Mouse (Mus musculus) retina, postnatal 7 days (tissue): ENCODE results near the gene Rps11.
"Not testable (repeated sequence)": the region's sequence is repeated elsewhere in the genome, so short reads cannot be mapped to it uniquely, and the experiment has no call there.

Experiments used
- DNase-seq: peaks from one replicate; pipeline ENCODE4 v3.0.0-alpha.2; 2012; ENCODE audit warnings: low read depth, low spot score

Rps11 gene

GRCm38 (mm10) chr7:45124224-45125143 lies at the start of gene Rps11:
Gene Rps11, minus strand, starts transcription at chr7:45124439.
- peak; percentile 100 for DNase-seq

- not testable (repeated sequence) for DNase-seq
These were observed 49.5 kb upstream of the Rps11 start for GRCm38 (mm10) chr7:45173772-45174171.

- DNase-seq, result no peak
These were observed 48.7 kb upstream of the Rps11 start for GRCm38 (mm10) chr7:45172974-45173373.

- no peak for DNase-seq
These were observed 45.3 kb upstream of the Rps11 start for GRCm38 (mm10) chr7:45169495-45169894.

GRCm38 (mm10) chr7:45168656-45169055 lies 44.4 kb upstream of the Rps11 start:
- DNase-seq, result no peak

DNA sequence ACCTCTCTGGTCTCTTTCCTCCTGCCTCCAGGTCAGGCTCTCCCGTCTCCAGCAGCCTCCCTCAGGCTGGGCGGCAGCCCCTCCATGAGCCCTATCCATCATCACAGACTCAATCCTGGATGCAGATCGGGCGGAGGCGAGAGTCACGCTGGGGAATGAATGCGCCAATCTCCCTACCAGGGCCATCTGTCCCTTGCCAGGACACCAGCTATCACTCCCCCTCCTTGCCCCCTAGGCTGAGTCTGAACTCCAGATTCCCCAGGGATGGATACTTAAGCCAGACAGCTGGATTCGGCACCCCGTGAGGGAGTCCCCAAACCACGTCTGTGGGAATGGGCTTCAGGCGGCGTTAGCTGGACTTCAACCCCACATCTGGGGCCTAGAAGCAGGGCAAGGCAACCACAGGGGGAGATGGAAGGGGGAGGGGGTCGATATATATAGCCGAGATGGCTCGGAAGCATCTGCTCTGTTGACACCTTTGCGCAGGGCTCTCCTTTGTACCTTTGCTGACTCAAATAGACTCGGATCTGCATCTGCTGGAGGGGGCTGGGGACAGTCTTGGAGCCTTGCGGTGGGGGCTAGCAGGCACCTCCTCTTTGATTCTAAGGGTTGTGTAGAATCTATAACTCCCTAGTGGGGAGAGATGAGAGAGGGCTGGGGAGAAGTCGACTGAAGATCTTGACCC lies 43.7 kb upstream of the Rps11 start:
- no peak for DNase-seq

DNA sequence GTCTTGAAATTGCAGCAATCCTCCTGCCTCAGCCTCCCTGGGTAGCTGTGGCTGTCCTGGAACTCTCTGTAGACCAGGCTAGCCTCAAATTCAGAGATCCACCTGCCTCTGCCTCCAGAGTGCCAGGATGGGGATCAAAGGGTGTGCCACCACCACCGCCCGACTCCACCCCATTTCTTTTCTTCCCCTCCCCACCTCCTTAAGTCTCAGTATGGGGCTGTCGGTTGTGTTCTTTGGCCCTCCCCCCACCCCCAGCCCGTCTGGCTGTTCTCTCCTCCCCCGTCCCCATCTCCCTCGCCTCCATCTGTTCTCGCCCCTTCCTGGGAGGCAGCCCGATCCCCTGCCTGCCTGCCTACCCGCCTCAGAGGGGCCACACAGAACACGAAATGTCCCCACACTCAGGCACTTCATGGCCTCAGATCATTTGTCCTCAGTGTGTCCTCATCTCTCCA lies 42.7 kb upstream of the Rps11 start:
- no peak for DNase-seq

DNA sequence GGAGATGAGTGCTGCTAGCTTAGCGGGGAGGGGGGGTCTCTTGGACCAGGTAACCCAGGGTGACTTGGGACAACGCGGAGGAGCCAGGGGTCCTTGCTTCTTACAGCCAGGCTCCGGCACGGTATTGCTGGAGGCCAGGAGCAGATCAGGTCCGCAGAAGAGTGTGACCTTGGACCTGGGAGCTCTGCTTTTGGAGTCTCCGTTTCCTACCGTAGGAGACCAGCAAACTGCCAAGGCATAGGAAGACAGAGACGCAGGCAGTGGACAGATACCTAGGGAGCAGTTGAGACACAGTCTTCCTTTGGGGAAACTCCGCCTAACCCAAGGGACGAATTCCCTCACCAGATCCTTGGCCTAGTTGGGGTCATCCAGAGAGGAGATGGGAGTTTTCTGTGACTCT lies 41.5 kb upstream of the Rps11 start:
- DNase-seq, result no peak

GRCm38 (mm10) chr7:45164833-45165232 lies 40.6 kb upstream of the Rps11 start:
- DNase-seq, result no peak

DNA sequence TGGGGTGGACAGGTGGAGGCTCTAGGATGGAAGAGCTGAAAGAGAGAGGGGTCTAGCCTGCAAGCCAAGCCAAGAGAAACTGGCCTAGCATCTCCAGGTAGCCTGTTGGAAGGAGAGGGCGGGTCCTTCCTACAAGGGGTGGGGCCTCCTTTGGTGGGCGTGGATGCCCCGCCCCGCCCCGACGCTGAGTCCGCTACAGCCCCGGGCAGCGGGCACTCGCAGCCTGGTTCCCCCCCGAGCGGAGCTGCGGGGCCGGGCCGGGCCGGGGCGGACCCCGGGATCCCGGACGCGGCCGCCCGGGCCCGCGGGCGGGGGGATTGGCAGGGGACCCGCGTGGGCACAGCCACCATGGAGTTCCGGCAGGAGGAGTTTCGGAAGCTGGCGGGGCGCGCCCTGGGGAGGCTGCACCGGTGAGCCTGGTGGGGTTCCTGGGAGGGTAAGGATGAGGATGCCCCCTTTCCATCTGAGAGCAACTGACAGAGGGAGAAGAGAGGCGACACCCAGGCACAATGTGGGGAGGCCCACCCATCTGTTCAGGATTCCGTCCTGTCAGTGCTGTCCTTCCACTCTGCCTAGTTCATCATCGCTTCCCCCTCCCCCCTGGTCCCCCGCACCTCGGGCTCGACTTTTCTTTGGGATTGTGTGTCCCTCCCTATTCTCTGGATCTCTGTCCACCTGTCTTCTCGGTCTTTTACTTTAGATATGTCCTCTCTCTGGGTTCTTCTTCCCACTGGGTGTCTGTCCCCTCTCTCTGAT lies 39.7 kb upstream of the Rps11 start, which contains the start of gene Slc17a7:
Gene Slc17a7, plus strand, starts transcription at position 215 of the 756 bp plus-strand sequence.
- DNase-seq, result no peak

- no peak for DNase-seq
These were observed 38.9 kb upstream of the Rps11 start for GRCm38 (mm10) chr7:45162996-45163615.

- DNase-seq, result no peak
These were observed 38.3 kb upstream of the Rps11 start for GRCm38 (mm10) chr7:45162551-45162950.

DNA sequence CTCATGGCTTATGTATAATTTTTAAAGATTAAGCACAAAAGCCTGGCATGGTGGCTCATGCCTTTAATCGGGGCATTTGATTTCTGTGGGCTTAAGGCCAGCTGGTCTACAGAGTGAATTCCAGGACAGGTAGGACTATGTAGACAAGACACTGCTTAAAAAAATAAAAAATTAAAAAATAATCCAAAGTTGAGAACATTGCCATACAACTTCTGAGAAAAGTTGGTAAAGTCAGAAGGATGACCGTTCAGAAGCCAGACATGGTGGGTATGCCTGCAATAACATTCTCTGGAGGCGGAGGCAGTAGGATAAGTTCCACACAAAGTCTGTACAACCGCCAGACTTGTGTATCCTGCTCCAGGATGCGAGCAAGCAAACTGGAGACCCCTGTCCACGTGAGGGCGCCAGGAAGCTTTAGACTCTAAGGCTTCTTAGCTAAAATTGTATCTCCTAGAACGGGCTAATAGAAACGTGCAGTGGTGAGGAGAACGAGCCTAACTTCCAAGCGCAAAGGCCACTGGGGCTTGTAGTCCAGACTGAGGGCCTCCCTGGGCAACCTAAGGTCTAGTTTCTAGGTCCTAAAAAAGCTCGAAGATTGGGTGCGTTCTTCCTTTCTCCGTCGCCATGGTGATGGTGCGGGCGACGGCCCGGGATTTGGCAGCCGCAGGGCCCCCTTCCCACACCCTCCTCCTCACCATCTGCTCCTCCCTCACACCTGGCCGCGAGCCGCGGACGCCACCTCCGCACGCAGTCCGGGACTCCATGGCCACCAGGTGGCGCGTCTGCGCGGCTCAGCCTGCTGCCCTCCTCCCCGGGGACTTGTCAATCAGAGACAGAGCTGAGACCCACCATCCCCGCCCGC lies 37.6 kb upstream of the Rps11 start:
- peak; percentile 75 for DNase-seq

- no peak for DNase-seq
These were observed 36.6 kb upstream of the Rps11 start for GRCm38 (mm10) chr7:45160866-45161265.

- no peak for DNase-seq
These were observed 36.1 kb upstream of the Rps11 start for GRCm38 (mm10) chr7:45160316-45160800.

- no peak for DNase-seq
These were observed 34.8 kb upstream of the Rps11 start for GRCm38 (mm10) chr7:45158991-45159390.

GRCm38 (mm10) chr7:45157459-45157858 lies 33.2 kb upstream of the Rps11 start:
- no peak for DNase-seq

GRCm38 (mm10) chr7:45156206-45156605 lies 32.0 kb upstream of the Rps11 start:
- DNase-seq, result no peak

DNA sequence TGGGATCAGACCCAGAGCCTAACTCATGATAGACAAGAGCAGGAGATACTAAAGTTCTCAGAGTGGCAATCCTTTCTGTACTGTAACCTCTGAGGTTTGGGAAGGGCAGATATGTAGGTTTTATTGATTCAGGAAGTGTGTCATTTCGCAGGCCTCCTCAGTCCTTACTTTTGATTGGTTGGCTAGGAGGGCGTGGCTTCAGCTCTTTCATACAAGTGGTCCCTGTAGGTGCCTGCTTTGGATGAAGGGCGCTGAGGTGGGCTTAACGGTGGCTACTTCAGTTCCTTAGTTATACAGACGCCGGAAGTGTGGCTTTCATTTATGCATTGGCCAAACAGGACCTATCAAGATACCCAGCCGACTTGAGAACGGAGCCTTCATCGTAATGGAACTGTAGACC lies 31.4 kb upstream of the Rps11 start:
- DNase-seq, result no peak

- no peak for DNase-seq
These were observed 30.8 kb upstream of the Rps11 start for GRCm38 (mm10) chr7:45154993-45155514.
